Mouse (Mus musculus) erythroblast, embryonic 14.5 days (primary cell): ENCODE data around the gene Nmral1.

Experiments used
- GATA1 ChIP-seq: IDR thresholded peaks from 2 replicates; pipeline ENCODE4 v1.6.1; 2012; ENCODE audit warnings: low read length, inconsistent platforms, mixed read lengths
- TAL1 ChIP-seq: IDR thresholded peaks from 3 replicates; pipeline ENCODE4 v1.6.1; 2012; ENCODE audit warnings: low read length, inconsistent platforms, mixed read lengths

- TF ChIP-seq GATA1 (no peak), TAL1 (no peak)
Observed at GRCm38 (mm10) chr16:4726528-4727128, 7.5 kb upstream of the Nmral1 start.
